Mouse (Mus musculus): Measurements from ENCODE around the gene Clptm1.

The Clptm1 gene

GRCm38 (mm10) chr7:19663940-19664339 lies 893 bp downstream of the Clptm1 start:
- peak; percentile 9 to 11 for DNase-seq

GRCm38 (mm10) chr7:19652614-19653013 lies 12.2 kb downstream of the Clptm1 start:
- DNase-seq: no peak

- DNase-seq: no peak
These were observed 13.6 kb downstream of the Clptm1 start for GRCm38 (mm10) chr7:19651063-19651786.

- no peak for DNase-seq
These were observed 23.6 kb downstream of the Clptm1 start for GRCm38 (mm10) chr7:19641223-19641622.

- DNase-seq: no peak
These were observed 29.6 kb downstream of the Clptm1 start for GRCm38 (mm10) chr7:19635074-19635827.

GRCm38 (mm10) chr7:19634591-19634990 lies 30.2 kb downstream of the Clptm1 start:
- DNase-seq: no peak

GRCm38 (mm10) chr7:19633855-19634254 lies 31.0 kb downstream of the Clptm1 start:
- DNase-seq: no peak

GRCm38 (mm10) chr7:19633197-19633596 lies 31.6 kb downstream of the Clptm1 start:
- DNase-seq: no peak

- DNase-seq: no peak
These were observed 32.1 kb downstream of the Clptm1 start for GRCm38 (mm10) chr7:19632720-19633119.

GRCm38 (mm10) chr7:19632275-19632674 lies 32.6 kb downstream of the Clptm1 start:
- no peak for DNase-seq

- DNase-seq: peak; percentile 75 to 84
These were observed 35.5 kb downstream of the Clptm1 start, which contains the start of gene Relb for GRCm38 (mm10) chr7:19629361-19629734. Gene Relb, minus strand, starts transcription at chr7:19629438.

- peak; percentile 92 to 98 for DNase-seq
These were observed 36.1 kb downstream of the Clptm1 start for GRCm38 (mm10) chr7:19628536-19629360.

- DNase-seq: no peak
These were observed 36.7 kb downstream of the Clptm1 start for GRCm38 (mm10) chr7:19628192-19628535.

GRCm38 (mm10) chr7:19627721-19628120 lies 37.1 kb downstream of the Clptm1 start:
- DNase-seq: no peak

- DNase-seq: no peak
These were observed 41.4 kb downstream of the Clptm1 start for GRCm38 (mm10) chr7:19623433-19623832.

- DNase-seq: no peak
These were observed 42.6 kb downstream of the Clptm1 start for GRCm38 (mm10) chr7:19622241-19622640.

GRCm38 (mm10) chr7:19620811-19621210 lies 44.0 kb downstream of the Clptm1 start:
- no peak for DNase-seq

- peak in 1 of 2 experiments; percentile 23 for DNase-seq
These were observed 45.6 kb downstream of the Clptm1 start for GRCm38 (mm10) chr7:19619004-19619801.

- DNase-seq: no peak
These were observed 49.7 kb downstream of the Clptm1 start for GRCm38 (mm10) chr7:19615036-19615577.

GRCm38 (mm10) chr7:19610969-19611368 lies 53.9 kb downstream of the Clptm1 start:
- DNase-seq: no peak

- no peak for DNase-seq
These were observed 55.0 kb downstream of the Clptm1 start for GRCm38 (mm10) chr7:19609641-19610332.

- no peak for DNase-seq
These were observed 57.5 kb downstream of the Clptm1 start for GRCm38 (mm10) chr7:19607291-19607690.

All from thymus, adult 18-20 months (tissue).